Mouse (Mus musculus) G1E (cell line): Measurements from ENCODE around the gene Ankrd52.

Experiments used
- CTCF ChIP-seq: IDR thresholded peaks from 2 replicates; pipeline ENCODE4 v1.5.1; 2012; ENCODE audit warnings: low read depth, low read length, inconsistent platforms, mixed read lengths
- TAL1 ChIP-seq: conservative IDR thresholded peaks from 2 replicates; pipeline ENCODE4 v1.6.1; 2012; ENCODE audit warnings: low read depth, low read length, inconsistent platforms, mixed read lengths

- no peak for TF ChIP-seq CTCF
- TF ChIP-seq TAL1: no peak
These were observed 3.7 kb upstream of the Ankrd52 start for GRCm38 (mm10) chr10:128372989-128373748.
